Mouse (Mus musculus): ENCODE data around the gene Lmcd1. TPM values are rescaled to one million over a fixed set of nuclear protein-coding genes. Genes with fewer than 3 reads are reported as not detected.
"Not testable (repeated sequence)": the region's sequence is repeated elsewhere in the genome, so short reads cannot be mapped to it uniquely, and the experiment has no call there.

Gene Lmcd1
- total RNA-seq (2022) = 10 to 100 TPM in 3 of 4 experiments, 1 to 10 TPM in 1; 6.2 to 13.3 (median 10.2) TPM

- DNase-seq = peak; percentile 89
Observed at GRCm38 (mm10) chr6:112273501-112274205, at the start of gene Lmcd1. Lmcd1 (plus strand) TSS chr6:112273758.

GRCm38 (mm10) chr6:112223877-112224632, 49.5 kb upstream of the Lmcd1 start:
- DNase-seq = no peak

DNA sequence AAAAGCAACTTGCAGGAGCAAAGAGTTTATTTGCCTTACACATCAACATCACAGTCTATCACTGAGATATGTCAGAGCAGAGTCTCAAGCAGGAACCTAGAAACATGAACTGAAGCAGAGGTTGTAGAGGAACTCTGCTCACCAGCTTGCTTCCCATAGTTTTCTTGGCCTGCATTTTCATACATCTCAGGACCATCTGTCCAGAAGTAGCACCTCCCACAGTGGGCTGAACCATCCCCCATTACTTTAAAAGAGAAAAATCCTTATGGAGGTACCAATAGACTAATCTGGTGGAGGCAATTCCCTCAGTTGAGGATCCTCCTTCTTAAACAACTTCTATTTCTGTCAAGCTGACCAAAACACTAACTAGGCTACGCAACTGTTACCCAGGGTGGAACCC, 36.8 kb upstream of the Lmcd1 start:
- no peak for DNase-seq

DNA sequence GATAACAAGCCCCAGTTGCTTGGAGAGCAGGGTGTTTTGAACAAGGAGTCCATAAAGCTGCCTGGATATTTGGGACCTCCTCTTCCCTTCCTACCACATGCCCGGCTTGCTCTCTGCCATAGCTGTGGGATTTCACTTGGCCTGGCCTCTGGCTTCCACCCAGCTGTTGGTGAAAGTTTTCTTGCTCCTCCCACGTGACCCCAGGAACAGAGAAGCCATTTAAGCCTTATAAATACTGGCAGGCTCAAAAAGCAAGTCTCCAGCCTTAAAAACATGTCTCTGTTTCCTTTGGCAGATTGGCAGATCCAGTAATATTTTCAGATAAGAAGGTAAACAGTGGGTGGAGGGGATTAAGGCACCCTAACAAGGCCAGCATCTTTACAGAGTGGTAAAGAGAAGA, 31.3 kb upstream of the Lmcd1 start:
- no peak for DNase-seq

DNA sequence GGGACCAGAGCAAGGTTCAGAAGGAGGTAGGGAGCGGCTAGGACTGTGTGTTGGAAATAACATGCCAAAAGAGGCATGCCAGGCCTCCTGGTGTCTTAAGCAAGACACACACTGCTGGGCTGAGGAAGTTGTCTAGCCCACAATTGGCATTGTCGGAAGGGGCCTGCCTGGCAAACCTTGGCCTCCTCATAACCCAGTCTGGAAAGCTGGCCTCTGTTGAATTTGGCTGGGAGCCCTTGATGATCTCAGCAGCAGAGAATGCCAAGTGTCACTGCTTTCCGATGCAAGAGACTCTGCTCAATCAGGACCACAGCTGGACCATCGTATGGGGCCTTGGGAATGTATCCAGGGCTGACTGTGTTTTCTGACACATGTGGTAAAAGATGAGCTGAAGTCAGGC, 27.9 kb upstream of the Lmcd1 start:
- DNase-seq = peak; percentile 95

- no peak for DNase-seq
Observed at GRCm38 (mm10) chr6:112246636-112247035, 26.9 kb upstream of the Lmcd1 start.

GRCm38 (mm10) chr6:112253943-112254342, 19.6 kb upstream of the Lmcd1 start:
- not testable (repeated sequence) for DNase-seq

DNA sequence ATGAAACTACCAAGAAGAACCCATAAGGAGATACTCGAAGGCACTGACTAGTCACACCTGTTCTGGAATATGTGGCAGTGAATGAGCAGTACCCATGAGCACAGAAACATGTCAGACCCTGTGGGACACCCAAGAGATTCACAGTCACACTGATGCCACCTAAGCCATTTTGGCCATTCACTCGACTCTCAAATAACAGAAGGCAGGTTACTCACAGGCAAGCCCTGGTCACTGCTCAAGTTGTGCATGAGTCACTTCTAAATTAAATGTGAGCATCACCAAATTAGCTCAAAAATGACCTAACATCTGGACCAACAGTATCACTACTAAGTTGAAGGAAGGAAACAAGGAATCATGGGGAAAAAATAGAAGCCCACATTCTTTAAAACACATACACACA, 18.6 kb upstream of the Lmcd1 start:
- DNase-seq = no peak

- peak; percentile 19 for DNase-seq
Observed at GRCm38 (mm10) chr6:112255388-112256225, 18.0 kb upstream of the Lmcd1 start.

- no peak for DNase-seq
Observed at GRCm38 (mm10) chr6:112256599-112256998, 17.0 kb upstream of the Lmcd1 start.

- DNase-seq = no peak
Observed at GRCm38 (mm10) chr6:112261089-112261488, 12.5 kb upstream of the Lmcd1 start.

- no peak for DNase-seq
Observed at GRCm38 (mm10) chr6:112264321-112264720, 9.2 kb upstream of the Lmcd1 start.

GRCm38 (mm10) chr6:112266631-112267030, 6.9 kb upstream of the Lmcd1 start:
- no peak for DNase-seq

GRCm38 (mm10) chr6:112267661-112268357, 5.7 kb upstream of the Lmcd1 start:
- no peak for DNase-seq

- DNase-seq = peak; percentile 77
Observed at GRCm38 (mm10) chr6:112274261-112275055, 900 bp downstream of the Lmcd1 start.

DNA sequence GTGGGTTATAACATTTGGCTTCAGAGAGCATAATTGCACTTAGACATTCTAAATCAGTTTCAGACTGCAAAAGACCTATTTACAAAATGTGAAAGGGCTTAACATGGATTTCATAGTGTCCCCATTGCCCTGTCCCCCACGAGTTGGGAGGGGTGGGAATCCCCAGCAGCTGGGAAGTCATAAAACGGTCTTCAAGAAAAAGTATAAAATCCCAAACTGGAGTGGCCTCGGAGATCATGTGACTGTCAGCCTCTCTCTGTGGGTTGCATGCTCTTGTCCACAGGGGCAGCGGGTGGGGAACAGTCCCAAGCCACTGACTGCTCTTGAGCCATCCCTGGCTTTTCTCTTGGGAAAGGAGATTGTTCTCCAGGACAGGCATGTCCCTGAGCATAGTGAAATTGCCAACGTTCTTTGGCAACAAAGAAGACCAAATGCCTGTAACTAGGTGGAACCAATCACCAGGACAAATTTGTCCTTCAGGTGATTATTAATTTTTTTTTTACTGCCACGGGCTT, 2.2 kb downstream of the Lmcd1 start:
- no peak for DNase-seq

DNA sequence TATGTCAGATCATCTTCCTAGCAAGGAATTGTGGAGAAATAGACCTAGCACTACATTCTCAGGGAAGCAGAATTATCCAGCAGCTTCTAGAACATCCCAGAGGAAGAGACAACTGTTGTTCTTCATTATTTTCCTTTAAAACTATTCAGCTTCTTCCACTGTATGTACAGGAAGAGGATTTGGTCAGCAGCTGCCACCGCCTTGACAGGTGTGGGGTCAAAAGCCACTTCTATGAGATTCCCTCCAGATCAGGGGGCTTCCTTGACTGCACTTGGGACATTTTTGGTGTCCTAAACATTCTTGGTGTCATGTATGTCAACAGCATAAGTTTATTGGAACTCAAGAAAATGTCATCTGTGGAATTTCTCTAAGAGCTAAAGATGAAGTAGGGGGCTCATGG, 5.2 kb downstream of the Lmcd1 start:
- DNase-seq = no peak

GRCm38 (mm10) chr6:112280161-112280560, 6.6 kb downstream of the Lmcd1 start:
- DNase-seq = no peak

- no peak for DNase-seq
Observed at GRCm38 (mm10) chr6:112280945-112281344, 7.4 kb downstream of the Lmcd1 start.

DNA sequence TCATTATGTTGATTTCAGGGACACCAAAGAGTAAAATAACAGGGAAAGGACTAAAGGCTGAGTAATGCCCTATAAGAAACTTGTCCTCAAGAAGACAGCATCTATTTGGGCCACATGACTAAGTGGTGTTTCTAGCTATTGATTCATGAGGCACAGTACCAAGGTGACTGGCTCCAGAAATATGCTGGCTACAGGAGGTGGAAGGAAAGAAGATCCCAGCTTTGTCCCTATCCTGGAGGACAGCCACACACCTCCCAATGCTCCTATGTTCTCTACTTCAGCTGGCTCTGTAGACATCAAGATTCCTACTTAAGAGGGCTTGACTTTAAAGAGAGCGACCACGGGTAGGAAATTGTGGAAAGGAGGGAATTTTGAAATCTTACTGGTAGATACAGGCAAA, 8.4 kb downstream of the Lmcd1 start:
- DNase-seq = no peak

DNA sequence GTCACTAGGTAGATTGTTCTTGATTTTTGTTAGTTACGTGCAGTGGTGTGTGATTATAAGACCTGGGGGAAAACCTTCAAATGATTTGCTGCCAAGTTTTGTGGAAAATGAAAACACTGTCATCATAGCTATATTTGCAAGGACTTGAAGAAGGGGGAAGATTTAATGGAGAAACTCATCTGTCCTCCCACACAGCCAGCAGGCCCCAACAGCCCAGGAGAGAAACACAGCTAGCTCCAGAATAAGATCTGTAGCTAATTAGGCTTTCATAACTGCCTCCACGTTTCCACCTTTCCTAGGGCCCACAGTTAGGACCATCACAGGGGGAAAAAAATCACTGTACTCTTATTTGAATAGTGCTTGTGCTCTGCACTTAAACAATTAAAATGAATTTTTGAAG, 10.5 kb downstream of the Lmcd1 start:
- no peak for DNase-seq

All from adrenal gland, adult 8-10 months (tissue).